ENCODE assay signal across 8 mouse cellular contexts in the genomic region with DNA sequence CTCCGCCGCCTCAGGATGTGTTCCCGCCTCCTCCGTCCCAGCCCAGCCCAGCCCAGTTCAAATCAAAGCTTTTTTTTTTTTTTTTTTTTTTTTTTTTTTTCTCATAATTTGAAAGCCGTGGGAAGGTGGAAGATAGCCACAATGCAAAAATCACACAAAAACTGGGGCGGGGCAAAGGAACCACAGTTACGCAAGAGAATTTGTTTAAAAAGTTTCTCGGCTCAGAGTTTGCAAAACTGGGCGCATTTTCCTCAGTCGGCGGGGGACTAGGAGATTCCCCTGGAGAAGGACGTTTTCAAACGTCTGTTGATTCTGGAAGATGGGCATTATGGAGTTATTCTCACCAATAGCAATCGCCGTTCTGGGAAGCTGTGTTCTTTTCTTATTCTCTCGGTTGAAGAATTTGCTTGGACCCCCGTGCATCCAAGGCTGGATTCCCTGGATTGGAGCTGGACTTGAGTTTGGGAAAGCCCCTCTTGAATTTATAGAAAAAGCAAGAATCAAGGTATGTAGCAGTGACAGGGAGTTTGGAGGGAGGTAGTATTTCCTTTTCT. TPM values are rescaled to one million over a fixed set of nuclear protein-coding genes. Genes with fewer than 3 reads are reported as not detected.
DNase-seq lines count a peak whose midpoint lies in the region; ATAC-seq and TF ChIP-seq lines count a peak whose summit lies in the region.

A gene (plus strand): TSS at position 136 of the 554 bp plus-strand sequence.

- H3K4me1 ChIP-seq in spleen, adult 2 months (ENCODE audit: control insufficient read depth, insufficient read depth, insufficient read length), result peaks cover 5% of the 10 kb centered on the region
- peaks cover 3% of the 10 kb centered on the region; the same call in 1 of the 2 replicates for H3K4me1 ChIP-seq in forebrain, embryonic 11.5 days (replicated peaks; ENCODE audit: control insufficient read depth, insufficient read depth, low read length)
- peaks cover 17% of the 10 kb centered on the region for H3K4me1 ChIP-seq in limb, embryonic 15.5 days
- H3K4me1 ChIP-seq in stomach, embryonic 15.5 days, result peaks cover 18% of the 10 kb centered on the region; the same call in 1 of the 2 replicates

- no peak for TF ChIP-seq CTCF in spleen, adult 2 months (IDR thresholded peaks at IDR 0.05; ENCODE audit: extremely low read depth, insufficient read depth, insufficient read length, insufficient replicate concordance)

- H3K4me2 ChIP-seq in forebrain, embryonic 11.5 days (ENCODE audit: low read depth, low read length, severe bottlenecking), result peak within 1 kb of the TSS; percentile 68
- H3K4me2 ChIP-seq in limb, embryonic 15.5 days, result peak within 1 kb of the TSS; percentile 79
- peak within 1 kb of the TSS; percentile 90 for H3K4me2 ChIP-seq in stomach, embryonic 15.5 days

- peak within 1 kb of the TSS; percentile 84 for H3K9ac ChIP-seq in forebrain, embryonic 11.5 days (ENCODE audit: low read length)
- H3K9ac ChIP-seq in limb, embryonic 15.5 days, result peak within 1 kb of the TSS; percentile 68
- H3K9ac ChIP-seq in stomach, embryonic 15.5 days, result peak within 1 kb of the TSS; percentile 55

- 1% methylated on average over 17 of the region's 17 CpGs for WGBS in spleen, adult 2 months
- WGBS in forebrain, embryonic 11.5 days, result under 1% methylated on average over 17 of the region's 17 CpGs
- WGBS in limb, embryonic 15.5 days, result under 1% methylated on average over 17 of the region's 17 CpGs
- under 1% methylated on average over 17 of the region's 17 CpGs for WGBS in stomach, embryonic 15.5 days

- H3K4me3 ChIP-seq in spleen, adult 2 months (ENCODE audit: extremely low read depth, insufficient read depth, insufficient read length), result peak within 1 kb of the TSS; percentile 70
- peak within 1 kb of the TSS; percentile 91 for H3K4me3 ChIP-seq in forebrain, embryonic 11.5 days (ENCODE audit: low read depth, low read length)
- peak within 1 kb of the TSS; percentile 83 for H3K4me3 ChIP-seq in limb, embryonic 15.5 days
- H3K4me3 ChIP-seq in stomach, embryonic 15.5 days (replicated peaks), result peak within 1 kb of the TSS; percentile 80

- no peaks in the 10 kb centered on the region for H3K36me3 ChIP-seq in spleen, adult 2 months (ENCODE audit: control insufficient read depth, insufficient read depth, low read length)
- H3K36me3 ChIP-seq in forebrain, embryonic 11.5 days (ENCODE audit: control insufficient read depth, insufficient read depth, low read length), result peaks cover 3% of the 10 kb centered on the region; the same call in 1 of the 2 replicates
- peaks cover 6% of the 10 kb centered on the region; the same call in 1 of the 2 replicates for H3K36me3 ChIP-seq in limb, embryonic 15.5 days
- no peaks in the 10 kb centered on the region for H3K36me3 ChIP-seq in stomach, embryonic 15.5 days

- ATAC-seq in forebrain, embryonic 11.5 days (replicated peaks; ENCODE audit: low FRiP score), result 0 out of 2 replicates have a peak, but pooled peaks have one; percentile 7
- no peak for ATAC-seq in limb, embryonic 15.5 days (ENCODE audit: insufficient number of reproducible peaks, low FRiP score, low TSS enrichment, low read depth)
- no peak for ATAC-seq in stomach, embryonic 15.5 days (ENCODE audit: insufficient read depth, low FRiP score, low read depth)

- no peaks in the 10 kb centered on the region for H3K9me3 ChIP-seq in forebrain, embryonic 11.5 days (ENCODE audit: control insufficient read depth, low read length)
- no peaks in the 10 kb centered on the region for H3K9me3 ChIP-seq in limb, embryonic 15.5 days
- no peaks in the 10 kb centered on the region for H3K9me3 ChIP-seq in stomach, embryonic 15.5 days

- no peak for DNase-seq in spleen, adult 2 months (ENCODE audit: low read depth in 1 of 2, low spot score in 2 of 2)
- DNase-seq in spleen, postnatal 14 days (ENCODE audit: low spot score in 2 of 2), result no peak
- no peak for DNase-seq in forebrain, embryonic 11.5 days (ENCODE audit: low spot score)
- no peak for DNase-seq in urinary bladder, postnatal 14 days (ENCODE audit: low spot score)
- no peak for DNase-seq in thymus, postnatal 14 days
- DNase-seq in cerebellum, adult 11 months, result no peak

- H3K27ac ChIP-seq in spleen, adult 2 months (ENCODE audit: insufficient read depth, low read length), result no peak within 1 kb of the TSS
- H3K27ac ChIP-seq in forebrain, embryonic 11.5 days (ENCODE audit: low read depth, low read length), result no peak within 1 kb of the TSS
- H3K27ac ChIP-seq in limb, embryonic 15.5 days, result peak within 1 kb of the TSS; percentile 75
- H3K27ac ChIP-seq in stomach, embryonic 15.5 days, result peak within 1 kb of the TSS; percentile 59; the same call in 1 of the 2 replicates

- TF ChIP-seq POLR2A in spleen, adult 2 months (IDR thresholded peaks at IDR 0.05; ENCODE audit: low read depth, low read length), result no peak

- H3K27me3 ChIP-seq in spleen, adult 2 months (ENCODE audit: control insufficient read depth, insufficient read depth, low read length), result no peaks in the 10 kb centered on the region
- no peaks in the 10 kb centered on the region for H3K27me3 ChIP-seq in forebrain, embryonic 11.5 days (ENCODE audit: control insufficient read depth, insufficient read depth, low read length)
- no peaks in the 10 kb centered on the region for H3K27me3 ChIP-seq in limb, embryonic 15.5 days
- no peaks in the 10 kb centered on the region for H3K27me3 ChIP-seq in stomach, embryonic 15.5 days (replicated peaks)

RNA-seq across cellular contexts. Expression of the gene that starts here (rescaled TPM):
- 0.99 and 1.5 TPM in 2 replicates for polyA plus RNA-seq in spleen, adult 2 months (2012; rRNA removed)
- 37.1 and 41.1 TPM in 2 replicates for polyA plus RNA-seq in forebrain, embryonic 11.5 days (2014; fragmentation: Nextera tagmentation; extraction: Ambion mirVana)
- polyA plus RNA-seq in limb, embryonic 15.5 days (2015; fragmentation: Nextera tagmentation; extraction: Ambion mirVana), result 23.9 and 27.0 TPM in 2 replicates
- polyA plus RNA-seq in stomach, embryonic 15.5 days (2015; fragmentation: Nextera tagmentation; extraction: Ambion mirVana), result 24.5 and 24.7 TPM in 2 replicates

Comparison
In these comparisons a context has a peak if more than half of its experiments do, and no peak if none do; other contexts are left out.
1. H3K27ac ChIP-seq: peak in limb, embryonic 15.5 days (single experiment) and stomach, embryonic 15.5 days (single experiment); none in spleen, adult 2 months (single experiment) and forebrain, embryonic 11.5 days (single experiment).
2. Peak in every context shown above with its lines, with median percentiles within 50 percentile points of each other: H3K4me3 ChIP-seq, H3K4me2 ChIP-seq and H3K9ac ChIP-seq.